Mouse (Mus musculus) small intestine, adult 2 months (tissue): Measurements from ENCODE around the gene Cda.

ENCODE experiments used
- CTCF ChIP-seq: fragments of 200-500 bp; IDR thresholded peaks from 2 replicates; pipeline ENCODE4 v1.5.1; 2012; ENCODE audit warnings: low read depth, mild to moderate bottlenecking, control low read depth, inconsistent platforms, low read length, moderate library complexity, mixed read lengths; ENCODE audit not compliant: insufficient replicate concordance, insufficient read length; ENCODE audit errors: extremely low read depth
- POLR2A ChIP-seq: fragments of 200-500 bp; IDR thresholded peaks from 2 replicates; pipeline ENCODE4 v1.6.1; 2012; ENCODE audit warnings: low read depth, mild to moderate bottlenecking, control low read depth, inconsistent platforms, low read length, moderate library complexity

DNA sequence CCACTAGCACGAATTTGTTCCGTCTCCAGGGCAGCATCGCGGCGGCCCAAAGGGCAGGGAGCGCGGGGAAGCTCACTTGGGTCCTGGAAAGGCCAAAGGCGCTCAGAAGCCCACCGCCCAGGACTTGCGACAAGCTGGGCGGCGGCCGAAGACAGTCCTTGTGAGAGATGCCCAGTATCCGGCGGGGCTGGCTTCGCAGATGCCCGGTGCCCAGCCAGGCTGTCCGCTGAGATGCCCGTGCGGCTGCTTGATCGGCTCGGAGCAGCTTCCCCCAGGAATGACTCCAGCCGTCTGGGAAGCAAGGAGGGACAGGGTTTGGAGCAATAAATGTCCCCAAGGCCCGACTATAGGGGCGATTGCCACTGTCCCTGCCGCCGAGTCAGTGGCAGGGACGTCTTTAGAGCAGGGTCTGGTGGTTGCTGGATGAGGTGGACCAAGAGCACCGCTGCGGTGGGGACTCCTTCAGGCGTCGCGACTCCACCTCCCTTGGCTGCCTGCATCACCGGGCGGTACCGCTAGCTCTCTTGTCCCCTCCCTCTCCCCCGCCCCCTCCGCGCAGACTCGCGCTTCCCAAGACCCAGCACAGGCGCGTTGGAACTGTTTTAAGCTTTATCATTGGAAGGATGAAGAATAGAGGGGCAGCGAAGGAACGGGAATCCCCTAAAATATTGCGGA, 28.3 kb upstream of the Cda start, which contains the start of gene Fam43b:
- TF ChIP-seq POLR2A: no peak
- no peak for TF ChIP-seq CTCF
